Mouse (Mus musculus) liver, embryonic 13.5 days (tissue): ENCODE results near the gene L3mbtl1. TPM values are rescaled to one million over a fixed set of nuclear protein-coding genes. Genes with fewer than 3 reads are reported as not detected.
"Not testable (repeated sequence)": the region's sequence is repeated elsewhere in the genome, so short reads cannot be mapped to it uniquely, and the experiment has no call there.

ENCODE experiments used
- ATAC-seq: fragments of 200-750 bp; cut with Nextera tagmentation; 2 replicates; pipeline ENCODE4 v1.8.0; 2017; ENCODE audit warnings: low read depth, mild to moderate bottlenecking, moderate number of reproducible peaks, moderate library complexity
- DNase-seq: peaks from one replicate; pipeline ENCODE4 v3.0.0; 2022
- H3K27ac ChIP-seq: fragments of 300-500 bp; sonication (generic); 2 replicates; pipeline ENCODE4 v1.5.1; 2015; ENCODE audit warnings: moderate library complexity, mild to moderate bottlenecking, inconsistent platforms
- H3K27me3 ChIP-seq: fragments of 300-500 bp; sonication (generic); 2 replicates; pipeline ENCODE4 v1.6.1; 2015; ENCODE audit warnings: mild to moderate bottlenecking, inconsistent platforms
- H3K36me3 ChIP-seq: fragments of 300-500 bp; sonication (generic); 2 replicates; pipeline ENCODE4 v1.6.1; 2015; ENCODE audit warnings: mild to moderate bottlenecking, inconsistent platforms
- H3K4me1 ChIP-seq: fragments of 300-500 bp; sonication (generic); replicated peaks from 2 replicates; pipeline ENCODE4 v1.6.1; 2015; ENCODE audit warnings: inconsistent platforms
- H3K4me2 ChIP-seq: fragments of 300-500 bp; sonication (generic); 2 replicates; pipeline ENCODE4 v1.6.1; 2015; ENCODE audit warnings: inconsistent platforms, mild to moderate bottlenecking, moderate library complexity
- H3K4me3 ChIP-seq: fragments of 300-500 bp; sonication (generic); replicated peaks from 2 replicates; pipeline ENCODE4 v1.5.1; 2015; ENCODE audit warnings: mild to moderate bottlenecking, inconsistent platforms
- H3K9ac ChIP-seq: fragments of 300-500 bp; sonication (generic); 2 replicates; pipeline ENCODE4 v1.6.1; 2015; ENCODE audit warnings: mild to moderate bottlenecking, inconsistent platforms
- H3K9me3 ChIP-seq: fragments of 300-500 bp; sonication (generic); replicated peaks from 2 replicates; pipeline ENCODE4 v1.6.1; 2016; ENCODE audit warnings: inconsistent platforms
- WGBS: fragments of 180-500 bp; shearing (Covaris S2); methylation state at CpG from one replicate; pipeline ENCODE4 v1.1.7; 2015; ENCODE audit not compliant: insufficient replicate concordance; 5-methylcytosine and 5-hydroxymethylcytosine counted together
- polyA plus RNA-seq: library from polyadenylated mRNA; unstranded; fragments of >200 nt; fragmentation: Nextera tagmentation; extraction: Ambion mirVana; gene quantifications from 2 replicates; pipeline ENCODE4 v1.2.1, GENCODE M21; 2015

Gene L3mbtl1
- 0.03 and 0.06 TPM in 2 replicates for polyA plus RNA-seq

DNA sequence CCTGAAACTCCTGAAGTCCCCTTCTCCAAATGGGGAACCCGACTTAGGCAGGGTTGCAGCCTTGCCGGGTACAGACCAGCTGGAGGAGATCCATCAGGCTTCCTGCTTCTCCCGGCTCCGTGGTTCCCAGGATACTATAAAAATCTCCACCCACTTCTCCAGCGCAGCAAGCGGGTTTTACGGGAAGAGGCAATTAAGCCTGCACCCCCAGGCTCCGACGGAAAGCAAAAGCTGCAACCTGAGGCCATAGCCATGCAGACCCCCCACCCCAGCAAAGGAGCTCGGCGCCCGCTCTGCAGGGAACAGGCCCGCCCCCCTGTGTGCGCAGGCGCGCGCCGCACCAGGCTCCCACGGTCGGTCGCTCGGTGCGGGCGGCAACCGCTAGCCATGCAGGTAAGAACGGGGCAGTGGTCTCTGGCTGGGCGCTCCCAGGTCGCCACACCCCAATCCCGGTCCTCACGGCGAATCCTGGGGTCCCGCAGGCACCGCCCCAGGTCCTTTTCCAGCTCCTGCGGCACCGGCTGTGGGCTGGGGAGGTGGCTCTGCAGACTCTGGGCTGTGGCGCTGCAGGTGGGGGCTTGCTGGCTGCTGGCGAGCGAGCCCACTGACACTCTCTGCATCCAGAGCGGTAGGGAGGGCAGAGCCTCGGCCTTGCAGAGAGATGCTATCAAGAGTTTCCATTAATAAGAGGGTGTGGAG lies at the start of gene L3mbtl1:
TSS of gene L3mbtl1 (plus strand) at position 325 of the 699 bp plus-strand sequence.
- Histone ChIP-seq H3K9me3 (no peaks in the 10 kb centered on the region), H3K9ac (peak within 1 kb of the TSS; percentile 22), H3K27ac (no peak within 1 kb of the TSS), H3K4me1 (peaks cover 20% of the 10 kb centered on the region), H3K27me3 (peaks cover 38% of the 10 kb centered on the region), H3K4me2 (peak within 1 kb of the TSS; percentile 70), H3K4me3 (peak within 1 kb of the TSS; percentile 56), H3K36me3 (peaks cover 23% of the 10 kb centered on the region)
- WGBS: under 1% methylated on average over 40 of the region's 40 CpGs
- ATAC-seq: peak; percentile 22; the same call in 1 of the 2 replicates
- no peak for DNase-seq

DNA sequence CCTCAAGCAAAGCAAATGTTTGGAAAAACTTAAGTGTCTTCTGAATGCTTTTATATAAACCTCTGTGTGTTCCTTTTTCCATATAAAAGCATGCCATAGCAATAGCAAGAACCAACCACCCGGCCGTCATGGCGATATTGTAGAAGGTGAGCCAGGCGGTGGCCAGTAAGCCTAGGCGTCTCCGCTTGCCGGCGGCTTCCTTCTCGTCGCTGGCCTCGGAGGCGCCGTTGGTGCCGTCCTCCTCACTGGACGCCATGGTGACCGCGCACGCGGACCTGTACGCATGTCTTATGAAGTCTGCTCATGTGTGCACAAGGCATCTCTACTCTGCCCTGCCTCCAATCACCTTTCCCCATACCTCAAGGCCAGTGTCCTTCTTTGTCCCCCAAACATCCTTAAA lies 44.0 kb upstream of the L3mbtl1 start:
- not testable (repeated sequence) for DNase-seq, H3K36me3 ChIP-seq, H3K9me3 ChIP-seq, H3K4me3 ChIP-seq, H3K4me2 ChIP-seq, H3K4me1 ChIP-seq, H3K27ac ChIP-seq, H3K27me3 ChIP-seq, ATAC-seq, H3K9ac ChIP-seq
- 81% methylated on average over 20 of the region's 20 CpGs for WGBS

DNA sequence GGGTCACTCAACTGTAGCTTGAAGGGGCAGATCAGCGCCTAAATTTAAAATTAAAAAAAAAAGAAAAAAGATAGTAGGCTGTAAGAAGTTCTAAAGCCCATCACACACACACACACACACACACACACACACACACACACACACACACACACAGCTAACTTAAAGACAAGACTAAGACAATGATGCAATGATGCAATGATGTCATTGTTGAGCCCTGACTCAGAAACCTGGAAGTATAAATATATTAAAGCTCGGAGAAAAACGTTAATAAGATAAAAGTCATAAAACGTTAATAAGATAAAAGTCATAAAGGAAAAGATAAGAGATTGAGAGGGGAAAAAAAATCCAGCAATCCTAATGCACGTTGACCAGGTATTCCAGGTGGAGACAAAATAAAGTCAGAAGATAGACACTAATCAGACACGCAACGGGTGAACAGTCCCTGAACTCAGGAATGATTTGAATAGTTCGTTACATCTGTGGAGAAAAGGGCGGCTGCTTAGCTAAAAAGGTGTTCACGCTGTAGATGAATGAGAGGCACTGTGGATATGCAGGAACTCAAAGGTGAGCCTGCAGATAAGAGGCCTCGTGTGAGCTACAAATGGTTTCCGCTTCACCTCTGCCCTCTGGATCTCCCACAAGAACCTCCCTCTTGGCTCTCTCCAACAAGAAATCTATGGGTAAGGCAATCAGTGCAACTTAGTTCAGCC lies 43.2 kb upstream of the L3mbtl1 start:
- H3K27ac ChIP-seq: no peak overlapping the region
- no peak overlapping the region for H3K9ac ChIP-seq
- ATAC-seq: no peak
- H3K4me2 ChIP-seq: no peak overlapping the region
- no peaks in the 10 kb centered on the region for H3K27me3 ChIP-seq
- no peaks in the 10 kb centered on the region for H3K36me3 ChIP-seq
- H3K4me1 ChIP-seq: no peaks in the 10 kb centered on the region
- DNase-seq: no peak
- no peaks in the 10 kb centered on the region for H3K9me3 ChIP-seq
- WGBS: 52% methylated on average over 12 of the region's 12 CpGs
- no peak overlapping the region for H3K4me3 ChIP-seq

DNA sequence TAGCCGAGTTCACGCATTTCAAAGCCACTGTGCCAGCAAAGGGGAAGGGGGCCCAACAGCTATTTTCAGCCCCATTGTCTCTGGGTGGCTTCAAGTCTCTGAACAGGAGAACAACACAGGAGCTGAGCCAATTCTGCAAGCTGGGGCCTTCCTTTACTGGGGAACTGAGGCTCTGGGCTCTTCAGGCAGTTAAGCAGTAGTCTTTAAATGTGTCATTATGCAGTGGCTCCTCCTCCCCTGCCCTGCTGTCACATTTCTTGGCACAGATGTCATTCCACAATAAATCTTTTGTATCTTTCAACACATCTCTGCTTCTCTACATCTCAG lies 42.7 kb upstream of the L3mbtl1 start:
- no peak for ATAC-seq
- no peaks in the 10 kb centered on the region for H3K27me3 ChIP-seq
- no peak overlapping the region for H3K27ac ChIP-seq
- no peak overlapping the region for H3K4me3 ChIP-seq
- H3K9me3 ChIP-seq: no peaks in the 10 kb centered on the region
- H3K9ac ChIP-seq: no peak overlapping the region
- no peaks in the 10 kb centered on the region for H3K4me1 ChIP-seq
- H3K36me3 ChIP-seq: no peaks in the 10 kb centered on the region
- no peak overlapping the region for H3K4me2 ChIP-seq
- 26% methylated on average over 2 of the region's 2 CpGs for WGBS
- no peak for DNase-seq

DNA sequence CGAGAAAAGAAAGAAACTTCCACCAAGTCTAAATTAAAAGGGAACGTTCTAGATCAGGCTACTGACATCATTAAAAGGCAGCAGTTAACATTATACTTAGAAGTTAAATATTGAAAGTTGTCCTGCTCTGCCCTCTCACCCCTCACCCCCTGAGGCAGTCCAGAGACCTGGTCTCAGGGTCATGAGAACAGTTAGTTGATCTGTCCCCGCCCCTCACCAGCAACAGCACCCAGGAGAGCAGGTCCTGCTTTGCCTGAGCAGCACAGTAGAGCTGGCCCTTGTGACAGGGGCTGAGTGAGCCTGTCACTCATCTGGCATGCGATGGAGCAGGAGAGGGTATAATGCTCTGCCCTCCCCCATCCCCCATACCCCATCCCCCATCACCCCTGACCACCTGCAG lies 37.4 kb upstream of the L3mbtl1 start:
- Histone ChIP-seq H3K4me2 (no peak overlapping the region), H3K4me1 (no peaks in the 10 kb centered on the region), H3K36me3 (no peaks in the 10 kb centered on the region), H3K27me3 (peaks cover 2% of the 10 kb centered on the region; the same call in 1 of the 2 replicates), H3K9ac (no peak overlapping the region), H3K4me3 (no peak overlapping the region), H3K9me3 (no peaks in the 10 kb centered on the region), H3K27ac (no peak overlapping the region)
- ATAC-seq: 0 out of 2 replicates have a peak, but pooled peaks have one; percentile 36
- WGBS: 39% methylated on average over 4 of the region's 4 CpGs
- DNase-seq: no peak

DNA sequence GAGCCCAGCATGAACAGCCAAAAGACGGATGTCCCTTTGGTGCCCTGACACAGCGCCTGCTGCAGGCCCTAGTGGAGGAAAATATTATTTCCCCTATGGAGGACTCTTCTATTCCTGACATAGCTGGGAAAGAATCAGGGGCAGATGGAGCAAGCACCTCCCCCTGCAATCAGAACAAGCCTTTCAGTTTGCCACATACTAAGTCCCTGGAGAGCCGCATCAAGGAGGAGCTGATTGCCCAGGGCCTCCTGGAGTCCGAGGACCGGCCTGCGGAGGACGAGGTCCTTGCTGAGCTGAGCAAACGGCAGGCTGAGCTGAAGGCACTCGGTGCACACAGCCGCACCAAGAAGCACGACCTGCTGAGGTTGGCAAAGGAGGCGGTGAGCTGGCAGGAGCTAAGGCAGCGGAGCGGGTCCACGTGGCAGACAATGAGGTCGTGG lies 35.2 kb upstream of the L3mbtl1 start:
- Histone ChIP-seq H3K4me3 (no peak overlapping the region), H3K9me3 (no peaks in the 10 kb centered on the region), H3K9ac (no peak overlapping the region), H3K4me2 (no peak overlapping the region), H3K36me3 (no peaks in the 10 kb centered on the region), H3K4me1 (no peaks in the 10 kb centered on the region), H3K27me3 (peaks cover 2% of the 10 kb centered on the region; the same call in 1 of the 2 replicates), H3K27ac (no peak overlapping the region)
- no peak for ATAC-seq
- no peak for DNase-seq
- WGBS: 44% methylated on average over 16 of the region's 16 CpGs

DNA sequence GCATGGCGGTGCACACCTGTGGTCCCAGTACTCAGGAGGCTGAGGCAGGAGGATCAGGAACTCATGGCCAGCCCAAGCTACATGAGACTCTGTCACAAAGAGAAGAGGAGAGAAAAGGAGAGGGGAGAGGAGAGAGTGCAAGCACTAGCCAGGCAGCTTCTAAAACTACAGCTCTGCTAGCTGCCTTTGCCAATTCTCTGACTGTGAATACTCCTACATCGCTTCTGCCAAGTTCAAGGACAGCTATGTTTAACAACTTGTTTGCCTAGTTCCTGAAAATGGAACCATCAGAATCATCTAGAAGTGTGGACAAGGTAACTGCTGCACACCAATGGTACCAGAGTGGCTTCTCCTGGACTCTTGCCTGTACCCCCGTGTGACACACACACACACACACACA lies 29.2 kb upstream of the L3mbtl1 start:
- no peak for DNase-seq
- WGBS: 53% methylated on average over 3 of the region's 3 CpGs
- H3K4me2 ChIP-seq: no peak overlapping the region
- H3K4me1 ChIP-seq: no peaks in the 10 kb centered on the region
- H3K27me3 ChIP-seq: 0 out of 2 replicates have a peak, but pooled peaks cover 5% of the 10 kb centered on the region
- H3K9ac ChIP-seq: no peak overlapping the region
- no peak for ATAC-seq
- no peaks in the 10 kb centered on the region for H3K9me3 ChIP-seq
- H3K27ac ChIP-seq: no peak overlapping the region
- no peak overlapping the region for H3K4me3 ChIP-seq
- no peaks in the 10 kb centered on the region for H3K36me3 ChIP-seq

DNA sequence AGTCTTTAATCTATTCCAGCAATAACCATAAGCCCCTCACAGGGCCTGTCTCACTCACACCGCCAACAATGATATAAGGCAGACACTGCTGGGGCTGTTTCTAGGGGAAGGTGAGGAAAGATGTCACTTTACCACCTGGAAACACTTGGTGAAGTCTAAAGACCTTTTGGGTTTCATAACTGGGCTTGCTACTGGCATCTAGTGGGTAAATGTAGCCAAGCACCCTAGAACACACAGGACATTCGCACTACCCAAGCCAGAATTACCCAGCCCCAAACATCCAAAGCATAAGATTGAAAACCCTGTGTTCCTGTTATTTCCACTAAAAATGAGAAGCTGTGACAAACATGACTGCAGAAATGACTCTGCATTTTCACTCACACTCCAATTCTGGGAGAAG lies 28.8 kb upstream of the L3mbtl1 start:
- Histone ChIP-seq H3K4me2 (no peak overlapping the region), H3K27me3 (0 out of 2 replicates have a peak, but pooled peaks cover 5% of the 10 kb centered on the region), H3K4me1 (no peaks in the 10 kb centered on the region), H3K9me3 (no peaks in the 10 kb centered on the region), H3K36me3 (no peaks in the 10 kb centered on the region), H3K9ac (no peak overlapping the region), H3K4me3 (no peak overlapping the region), H3K27ac (no peak overlapping the region)
- whole genome bisulfite sequencing: 51% methylated on average over 2 of the region's 2 CpGs
- ATAC-seq: no peak
- DNase-seq: no peak

DNA sequence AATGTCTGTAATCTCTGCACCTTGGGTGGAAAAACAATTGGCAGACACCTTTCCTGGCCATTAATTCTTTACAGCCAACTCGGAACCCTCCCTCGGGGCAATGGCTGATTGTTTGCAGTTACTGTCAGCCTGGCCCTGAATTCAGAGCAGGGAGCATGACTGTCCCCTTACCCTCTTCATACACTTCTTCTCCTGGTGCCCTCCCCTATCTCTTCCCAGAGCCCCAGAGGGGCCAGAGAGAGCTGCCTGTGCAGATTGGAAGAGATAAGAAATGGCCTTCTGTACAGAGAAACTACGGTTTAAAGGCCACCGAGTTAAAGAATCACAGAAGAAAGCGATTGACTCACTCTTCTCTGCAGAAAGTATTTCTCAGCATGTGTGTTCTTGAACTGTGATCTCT lies 23.3 kb upstream of the L3mbtl1 start:
- DNase-seq: no peak
- no peak for ATAC-seq
- Histone ChIP-seq H3K4me2 (no peak overlapping the region), H3K4me3 (no peak overlapping the region), H3K4me1 (no peaks in the 10 kb centered on the region), H3K36me3 (no peaks in the 10 kb centered on the region), H3K9ac (no peak overlapping the region), H3K27ac (no peak overlapping the region), H3K27me3 (0 out of 2 replicates have a peak, but pooled peaks cover 3% of the 10 kb centered on the region), H3K9me3 (no peaks in the 10 kb centered on the region)
- 46% methylated on average over 5 of the region's 5 CpGs for WGBS

DNA sequence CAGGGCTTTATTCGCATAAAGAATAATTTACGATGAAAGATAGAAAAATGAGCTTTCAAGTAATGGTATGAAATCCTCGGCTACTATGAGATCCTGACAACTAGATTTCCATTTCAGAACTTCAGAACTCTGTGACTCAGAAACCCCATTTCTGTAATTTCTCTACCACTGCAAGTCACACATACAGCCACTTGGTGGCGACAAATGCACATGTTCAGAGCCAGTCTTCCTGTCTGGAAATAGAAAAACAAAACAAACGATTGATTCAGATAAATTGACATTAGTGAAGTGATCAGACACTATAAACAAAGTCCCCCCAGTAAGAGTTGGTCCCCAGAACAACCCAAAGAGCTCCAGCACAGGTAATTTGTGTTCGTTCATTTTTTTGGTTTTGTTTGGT lies 21.1 kb upstream of the L3mbtl1 start:
- Histone ChIP-seq H3K9me3 (0 out of 2 replicates have a peak, but pooled peaks cover 4% of the 10 kb centered on the region), H3K4me2 (no peak overlapping the region), H3K4me1 (no peaks in the 10 kb centered on the region), H3K4me3 (no peak overlapping the region), H3K9ac (no peak overlapping the region), H3K27me3 (0 out of 2 replicates have a peak, but pooled peaks cover 3% of the 10 kb centered on the region), H3K36me3 (no peaks in the 10 kb centered on the region), H3K27ac (no peak overlapping the region)
- DNase-seq (no peak), ATAC-seq (no peak)
- 4% methylated on average over 6 of the region's 6 CpGs for whole genome bisulfite sequencing

DNA sequence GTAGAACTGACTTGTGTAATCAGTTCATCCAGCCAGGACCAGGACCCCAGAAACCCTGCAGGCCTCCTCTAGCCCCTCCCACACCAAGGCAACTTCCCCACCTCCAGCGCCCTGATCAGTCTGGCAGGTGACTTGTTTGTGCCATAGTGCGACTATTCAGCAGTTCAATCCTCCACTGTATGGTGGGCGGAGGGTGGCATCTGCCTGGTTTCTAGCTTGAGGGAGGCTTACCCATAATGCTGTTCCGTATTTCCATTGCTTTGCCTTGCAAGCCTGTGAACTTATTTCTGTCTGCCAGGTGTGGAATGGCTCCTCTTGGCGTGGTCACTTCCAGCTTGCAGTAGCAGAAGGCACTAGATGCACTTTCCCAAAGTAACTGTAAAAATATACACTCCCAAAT lies 20.4 kb upstream of the L3mbtl1 start:
- no peak overlapping the region for H3K4me3 ChIP-seq
- H3K4me2 ChIP-seq: no peak overlapping the region
- 0 out of 2 replicates have a peak, but pooled peaks cover 4% of the 10 kb centered on the region for H3K9me3 ChIP-seq
- H3K36me3 ChIP-seq: no peaks in the 10 kb centered on the region
- no peak overlapping the region for H3K27ac ChIP-seq
- H3K4me1 ChIP-seq: peaks cover 2% of the 10 kb centered on the region
- H3K27me3 ChIP-seq: no peaks in the 10 kb centered on the region
- no peak overlapping the region for H3K9ac ChIP-seq
- peak; percentile 33 for ATAC-seq
- WGBS: 72% methylated on average over 5 of the region's 5 CpGs
- DNase-seq: no peak
